Mouse (Mus musculus): ENCODE measurements around the gene Prpf3.
A peak's percentile ranks its signal among the peaks of the same experiment; 100 is the strongest.

- TF ChIP-seq POLR2A (IDR thresholded peaks at IDR 0.05; ENCODE audit: borderline replicate concordance, extremely low read depth, insufficient read depth, insufficient read length, poor library complexity, severe bottlenecking): peak; percentile 67
- TF ChIP-seq CTCF (IDR thresholded peaks at IDR 0.05; ENCODE audit: borderline replicate concordance, extremely low read depth, insufficient read depth, insufficient read length): no peak
These were observed at the start of gene Prpf3 for GRCm38 (mm10) chr3:95855502-95856089.

Data from brain, embryonic 14.5 days (tissue).